Mouse (Mus musculus) lung, postnatal 4 days (tissue): Measurements from ENCODE around the gene Kcnj14.

ENCODE experiments used
- DNase-seq, 2 experiments: peaks; one replicate each; pipeline ENCODE4 v3.0.0; 2021

The Kcnj14 gene

DNA sequence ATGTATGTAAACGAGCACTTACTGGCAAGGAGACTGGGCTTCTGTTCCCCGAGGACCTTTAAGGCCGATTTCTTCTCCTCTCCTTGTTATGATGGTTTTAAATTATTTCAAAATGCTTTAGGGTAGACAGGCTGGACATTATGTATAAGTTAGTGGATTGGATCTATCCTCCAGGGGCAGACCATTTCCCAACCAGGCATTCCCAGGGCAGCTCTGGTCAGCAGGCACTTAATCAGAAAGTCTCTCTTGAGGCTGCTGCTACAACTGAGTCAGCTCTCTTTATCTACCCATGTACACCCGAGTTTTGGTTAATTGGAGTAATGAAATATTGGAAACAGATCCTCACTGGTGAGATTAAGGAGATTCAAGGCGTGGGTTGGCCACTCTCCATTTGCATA lies 6.5 kb upstream of the Kcnj14 start:
- no peak for DNase-seq

DNA sequence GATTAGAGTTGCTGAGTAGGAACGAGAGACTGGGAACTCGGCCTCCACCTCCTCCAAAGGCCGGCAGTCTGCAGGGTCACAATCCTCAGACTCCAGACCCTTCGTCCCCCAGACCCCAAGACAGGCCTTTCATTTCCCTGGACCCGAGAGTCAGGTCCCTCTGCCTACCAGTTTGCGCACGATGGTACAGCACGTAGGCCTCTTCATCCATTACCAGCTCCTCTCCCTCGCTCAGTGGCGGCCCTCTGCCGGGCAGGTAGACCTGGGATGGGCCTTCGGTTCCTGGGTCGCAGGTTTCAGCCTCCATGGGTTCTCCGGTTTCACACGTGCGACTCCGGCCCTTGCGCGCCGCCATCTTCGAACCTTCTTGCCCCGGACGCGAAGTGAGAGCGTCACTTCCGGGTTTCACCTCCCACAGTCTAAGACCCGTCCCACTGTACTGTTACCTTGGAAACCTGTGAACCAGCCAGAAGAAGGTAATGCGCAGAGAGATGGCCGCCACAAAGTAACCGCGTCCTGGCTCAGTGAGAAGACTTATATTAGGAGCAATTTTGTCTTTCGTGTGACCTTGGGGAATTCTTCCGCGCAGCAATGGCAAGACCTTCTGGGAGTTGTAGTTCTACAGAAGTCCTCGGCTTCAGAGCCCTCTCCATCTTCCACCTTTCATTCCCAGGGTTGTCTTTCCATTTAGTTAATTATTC lies 6.0 kb upstream of the Kcnj14 start, which contains the start of gene Grwd1:
Grwd1 (minus strand) TSS at position 518 of the 701 bp plus-strand sequence.
- DNase-seq: peak; percentile 86 to 87

DNA sequence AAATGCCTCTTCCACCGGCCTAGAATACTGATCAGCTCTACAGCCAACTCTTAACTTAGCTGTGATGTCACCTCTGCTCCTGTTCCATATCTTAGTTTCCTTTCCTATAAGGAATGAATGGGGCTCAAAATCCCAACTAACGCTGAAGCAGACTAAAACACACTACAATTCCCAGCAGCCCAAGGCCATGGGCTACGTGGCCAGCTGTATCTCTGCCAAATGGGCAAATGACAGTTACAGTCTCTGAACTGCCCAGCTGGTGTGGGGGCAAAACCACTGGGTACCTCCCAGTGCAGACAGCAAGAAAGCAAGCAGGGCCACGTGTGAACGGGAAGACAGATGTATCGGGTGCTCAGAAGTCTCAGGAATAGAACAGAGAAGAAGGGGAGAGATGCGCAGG lies 2.0 kb upstream of the Kcnj14 start:
- no peak for DNase-seq

DNA sequence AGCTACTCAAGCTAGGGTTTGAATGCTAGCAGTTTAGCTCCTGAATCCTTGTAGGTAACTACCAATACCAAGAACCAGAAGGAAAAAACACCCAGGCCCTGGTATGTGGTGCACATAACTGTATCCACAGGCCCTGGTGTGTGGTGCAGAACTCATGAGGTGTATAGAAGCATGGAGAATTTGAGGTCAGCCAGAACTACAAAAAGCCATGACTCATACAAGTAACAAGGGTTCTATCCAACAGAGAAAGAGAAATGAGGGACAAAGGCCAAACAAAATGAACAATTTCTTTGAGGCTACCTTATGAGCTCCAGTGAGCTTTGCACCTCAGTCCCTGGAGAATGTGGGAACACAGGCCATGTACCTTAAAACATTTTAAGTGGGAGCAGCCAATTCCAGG lies 3.7 kb downstream of the Kcnj14 start:
- DNase-seq: no peak

DNA sequence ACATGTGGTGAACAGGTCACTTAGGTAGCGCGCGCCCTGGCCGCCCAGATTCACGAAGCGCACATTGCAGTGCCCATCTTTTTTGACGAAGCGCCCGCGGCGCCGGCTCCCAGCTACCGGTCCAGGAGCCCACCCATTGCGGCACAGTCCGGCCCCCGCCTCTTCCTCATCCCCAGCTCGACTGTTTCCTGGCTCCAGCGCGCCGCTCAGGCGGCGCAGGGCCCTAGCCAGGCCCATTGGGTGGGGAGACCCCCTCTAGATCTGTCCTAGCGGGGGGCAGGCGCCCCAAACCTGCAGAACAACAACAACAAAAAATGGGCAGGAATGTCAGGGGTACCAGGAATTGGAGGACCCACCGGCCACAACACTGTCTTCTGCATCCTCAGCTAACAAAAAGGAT lies 4.7 kb downstream of the Kcnj14 start:
- DNase-seq: no peak

DNA sequence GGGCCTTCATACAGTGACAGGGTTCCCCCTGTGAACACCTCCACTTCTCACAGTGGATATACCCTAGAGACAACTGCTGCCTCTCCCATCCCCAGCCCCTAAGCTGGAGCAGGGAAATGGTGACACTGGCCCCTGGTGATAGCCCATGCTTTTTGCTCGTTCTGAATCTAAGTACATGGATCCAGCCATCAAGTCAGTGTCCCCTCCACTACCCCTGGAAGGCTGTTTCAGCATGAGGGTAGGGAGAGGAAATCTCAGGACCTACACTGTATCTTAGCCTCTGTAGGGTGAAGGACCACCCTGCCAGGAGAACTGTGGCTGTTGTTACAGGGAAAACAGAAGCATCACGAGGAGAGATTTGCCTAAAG lies 8.6 kb downstream of the Kcnj14 start:
- no peak for DNase-seq

DNA sequence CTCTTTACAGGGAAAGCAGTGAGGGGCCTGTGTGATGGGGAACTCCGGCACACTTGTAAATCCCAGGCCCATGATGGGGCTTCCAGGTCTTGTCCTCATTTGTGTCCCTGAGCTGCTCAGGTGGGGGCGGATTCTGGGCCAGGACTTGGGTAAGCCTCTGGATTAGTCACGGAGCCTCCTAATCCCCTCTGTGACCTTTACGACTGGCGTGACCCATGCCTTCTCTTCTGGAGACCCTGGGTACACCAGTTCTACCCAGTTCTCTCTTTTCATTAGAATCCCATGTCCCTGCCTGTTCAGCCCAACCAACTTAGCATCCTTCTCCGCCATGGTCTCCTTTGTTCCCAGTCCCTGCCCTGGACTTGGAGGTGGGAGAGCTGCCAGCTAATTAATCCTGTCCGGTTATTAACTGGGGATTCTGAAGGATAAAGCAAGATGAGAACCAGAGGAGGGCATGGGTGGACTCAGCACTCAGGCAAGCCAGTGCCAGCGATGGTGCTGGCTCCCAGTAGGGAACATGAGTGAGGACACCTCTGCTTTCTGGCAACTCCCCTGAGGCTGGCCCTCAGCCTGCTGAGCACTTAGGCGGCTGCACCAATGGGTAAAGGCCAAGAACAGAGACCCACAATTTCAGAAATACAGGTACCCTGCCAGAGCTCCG lies 9.1 kb downstream of the Kcnj14 start:
- no peak for DNase-seq

DNA sequence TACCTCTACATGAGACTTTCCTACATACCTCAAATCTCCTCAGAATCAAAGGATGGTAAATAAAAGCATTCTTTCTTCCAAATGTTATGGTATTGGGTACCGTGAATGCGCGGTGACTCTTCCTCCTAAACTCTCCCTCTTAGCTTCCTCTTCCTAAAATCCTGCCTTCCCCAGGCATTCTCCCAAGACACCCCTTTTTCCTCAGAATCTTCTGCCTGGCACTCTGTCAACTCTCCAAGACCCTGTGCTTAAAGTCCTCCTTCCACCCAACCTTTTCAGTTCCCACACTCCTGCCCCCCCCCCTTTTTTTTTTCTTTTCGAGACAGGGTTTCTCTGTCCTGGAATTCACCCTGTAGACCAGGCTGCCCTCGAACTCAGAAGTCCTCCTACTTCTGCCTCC lies 9.7 kb downstream of the Kcnj14 start:
- DNase-seq: no peak

DNA sequence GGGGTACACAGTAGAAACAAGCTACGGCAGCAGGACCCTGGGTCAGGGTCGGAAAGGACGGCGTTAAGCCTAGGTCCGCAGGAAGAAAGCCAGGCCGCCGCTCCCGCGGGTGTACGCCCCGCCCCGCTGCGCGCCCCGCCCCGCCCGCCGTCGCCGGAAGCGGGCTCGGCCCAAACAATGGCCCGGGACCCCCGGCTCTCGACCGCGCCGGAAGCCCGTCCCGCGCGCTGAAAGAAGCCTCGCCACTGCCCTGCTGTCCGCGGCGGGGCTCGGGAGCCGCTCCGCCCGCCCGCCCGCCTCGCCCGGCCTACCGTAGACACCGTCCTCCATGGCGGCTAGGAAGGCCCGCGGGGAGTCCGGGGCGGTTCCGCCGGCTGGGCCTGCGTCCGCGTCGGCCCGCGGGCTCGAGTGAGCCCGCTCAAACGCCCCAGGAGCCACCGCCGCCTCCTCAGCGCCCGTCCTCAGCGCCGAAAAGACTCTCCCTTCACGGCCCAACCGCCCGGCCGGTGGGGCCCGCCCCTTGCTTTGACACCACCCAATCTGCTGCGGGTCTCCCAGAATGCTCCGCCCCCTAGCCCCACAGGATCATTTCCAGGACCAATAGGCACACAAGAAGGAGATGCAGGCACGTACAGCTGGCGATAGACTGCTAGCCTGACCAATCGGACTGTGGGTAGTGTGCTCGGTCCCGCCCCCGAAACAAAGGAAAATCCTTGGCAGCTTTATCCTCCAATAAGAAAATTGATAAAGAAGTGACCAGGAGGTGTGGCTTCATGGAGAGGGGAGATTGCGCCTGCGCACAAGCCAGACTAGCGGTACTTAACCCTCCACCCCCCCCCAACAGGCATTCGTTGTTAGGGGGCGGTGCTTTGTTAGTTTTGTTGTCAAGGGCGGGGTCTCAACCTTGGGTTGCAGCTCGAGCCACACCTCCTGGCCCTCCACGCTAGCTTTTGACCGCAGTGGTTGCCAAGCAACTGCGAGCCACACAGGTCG lies 10.5 kb downstream of the Kcnj14 start, which contains the start of gene Cyth2:
Cyth2 (minus strand) TSS at position 795 of the 993 bp plus-strand sequence.
- DNase-seq: peak; percentile 99

DNA sequence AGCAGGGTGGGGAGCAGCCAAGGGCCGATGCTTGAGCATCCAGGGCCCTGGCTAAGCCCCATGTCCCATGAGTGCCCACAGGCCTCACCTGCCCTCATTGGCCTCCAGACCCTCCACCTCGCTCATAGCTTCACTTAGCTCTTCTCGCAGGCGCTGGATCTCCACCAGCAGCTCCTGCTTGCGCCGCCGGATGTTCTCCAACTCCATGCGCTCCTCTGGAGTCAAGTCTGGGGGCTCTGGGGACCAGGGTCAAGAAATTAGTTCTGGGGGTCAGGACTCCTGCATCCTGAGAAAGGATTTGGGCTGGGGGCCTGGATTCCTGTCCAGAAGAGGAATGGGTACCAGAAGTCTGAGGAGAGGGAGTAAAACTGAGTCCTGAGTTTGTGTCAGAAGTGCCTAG lies 11.7 kb downstream of the Kcnj14 start:
- DNase-seq: no peak

DNA sequence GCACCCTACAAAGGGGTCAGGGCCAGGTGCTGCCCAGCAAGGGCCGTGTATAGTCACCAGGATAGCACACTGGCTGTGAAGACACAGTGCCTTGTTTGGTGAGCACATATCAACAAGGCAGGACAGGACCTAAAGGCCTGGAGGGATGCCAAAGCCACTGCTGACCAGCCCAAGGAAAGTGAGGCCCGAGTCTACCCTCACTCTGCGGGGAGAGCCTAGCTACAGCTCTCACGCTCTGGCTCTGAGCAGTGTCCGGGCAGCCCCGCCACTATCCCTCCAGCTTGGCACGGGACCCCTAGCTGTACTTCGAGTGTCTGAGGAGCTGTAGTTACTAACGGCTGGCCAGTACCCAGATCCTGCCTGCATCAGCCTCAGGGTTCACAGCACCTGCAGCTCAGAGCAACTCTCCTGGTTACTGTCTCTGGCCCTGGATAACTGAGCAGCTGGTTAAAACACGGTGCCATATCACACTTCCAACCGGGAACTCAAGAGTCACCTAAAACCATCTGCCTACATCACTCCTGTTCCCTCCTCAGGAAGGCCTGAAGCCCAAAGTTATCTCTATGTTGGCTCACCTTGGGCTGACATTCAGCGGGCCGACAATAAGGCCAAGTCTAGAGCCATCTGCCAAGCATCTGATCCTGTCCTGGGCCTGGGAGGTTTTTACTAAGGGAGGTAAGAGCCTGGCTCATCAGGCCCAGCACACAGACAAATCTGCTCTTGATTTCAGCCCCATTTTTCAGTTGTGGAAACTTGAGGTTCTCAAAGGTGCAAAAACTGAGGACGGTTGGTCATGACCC lies 15.1 kb downstream of the Kcnj14 start:
- DNase-seq: no peak

DNA sequence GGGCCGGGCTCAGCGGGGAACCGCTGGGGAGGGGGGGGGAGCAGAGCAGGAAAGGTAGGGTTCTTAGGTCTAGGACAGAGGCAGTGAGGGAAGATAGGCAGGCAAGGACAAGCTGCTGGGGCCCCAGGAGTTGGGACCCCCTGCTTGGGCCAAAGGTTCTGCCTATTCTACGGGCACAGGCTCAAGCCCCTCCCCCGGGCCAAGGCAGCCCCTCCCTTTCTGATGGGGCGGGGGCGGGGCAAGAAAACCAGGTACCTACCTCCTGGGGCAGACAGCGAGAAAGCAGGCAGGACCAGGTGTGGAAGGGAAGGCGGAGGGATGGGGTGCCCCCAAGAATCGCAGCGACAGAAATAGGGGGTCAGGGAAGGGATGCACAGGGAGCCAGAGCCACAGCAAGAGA lies 16.1 kb downstream of the Kcnj14 start:
- no peak for DNase-seq

DNA sequence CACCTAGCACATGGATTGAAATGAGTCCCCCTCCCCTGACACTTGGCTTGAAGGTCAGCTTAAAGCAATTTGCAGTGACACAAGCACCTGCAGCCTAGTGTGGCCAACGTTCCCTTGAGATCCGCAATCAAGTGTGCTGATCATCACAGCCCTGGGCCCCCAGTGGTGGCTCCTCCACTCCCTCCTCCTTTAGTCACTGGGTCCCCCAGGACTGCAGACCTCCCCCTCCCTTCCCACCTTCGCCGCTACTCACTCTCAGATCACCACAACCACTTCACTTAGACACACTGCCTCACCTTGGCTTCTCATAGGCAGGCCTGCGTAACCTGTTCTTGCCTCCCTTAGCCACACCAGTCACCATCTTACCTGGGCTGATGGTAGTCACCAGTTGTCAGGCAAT lies 18.6 kb downstream of the Kcnj14 start:
- DNase-seq: no peak

DNA sequence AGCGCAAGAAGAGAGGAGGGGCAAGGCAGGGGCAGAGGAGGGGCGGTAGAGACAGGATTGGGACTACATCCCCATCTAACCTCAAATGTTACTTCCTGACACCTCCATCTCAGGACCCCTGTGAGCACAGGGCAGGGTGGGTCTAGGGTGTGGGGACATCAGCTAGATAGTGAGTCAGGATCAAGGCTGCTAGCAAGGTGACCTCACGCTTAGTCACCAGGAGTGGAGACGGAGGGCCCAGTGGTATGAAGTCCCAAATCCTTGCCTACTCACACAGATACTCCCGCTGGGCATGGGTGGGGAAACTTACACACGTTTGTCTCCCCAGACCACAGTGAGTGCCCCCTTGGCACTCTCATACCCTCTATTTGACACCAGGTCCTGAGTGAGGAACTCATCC lies 22.0 kb downstream of the Kcnj14 start:
- no peak for DNase-seq

DNA sequence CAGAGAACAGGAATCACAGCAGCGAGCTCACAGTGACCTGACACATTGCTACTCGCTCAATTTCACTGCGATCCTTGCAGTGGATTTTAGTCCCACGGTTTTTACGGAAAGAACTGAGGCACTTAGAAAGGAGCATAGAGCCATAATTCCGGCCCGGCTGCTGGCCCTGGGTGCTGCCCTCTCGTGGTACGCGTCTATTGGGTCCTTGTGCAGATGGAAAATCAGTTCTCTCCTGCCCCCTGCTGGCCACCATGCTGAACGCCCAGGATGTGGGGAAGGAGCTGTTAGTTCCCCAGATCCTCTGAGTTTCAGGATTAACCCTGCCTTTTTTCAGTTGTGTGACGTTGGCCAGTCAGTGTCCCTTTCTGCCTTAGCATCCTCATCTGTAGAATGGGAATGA lies 23.2 kb downstream of the Kcnj14 start:
- DNase-seq: peak; percentile 90 to 94

DNA sequence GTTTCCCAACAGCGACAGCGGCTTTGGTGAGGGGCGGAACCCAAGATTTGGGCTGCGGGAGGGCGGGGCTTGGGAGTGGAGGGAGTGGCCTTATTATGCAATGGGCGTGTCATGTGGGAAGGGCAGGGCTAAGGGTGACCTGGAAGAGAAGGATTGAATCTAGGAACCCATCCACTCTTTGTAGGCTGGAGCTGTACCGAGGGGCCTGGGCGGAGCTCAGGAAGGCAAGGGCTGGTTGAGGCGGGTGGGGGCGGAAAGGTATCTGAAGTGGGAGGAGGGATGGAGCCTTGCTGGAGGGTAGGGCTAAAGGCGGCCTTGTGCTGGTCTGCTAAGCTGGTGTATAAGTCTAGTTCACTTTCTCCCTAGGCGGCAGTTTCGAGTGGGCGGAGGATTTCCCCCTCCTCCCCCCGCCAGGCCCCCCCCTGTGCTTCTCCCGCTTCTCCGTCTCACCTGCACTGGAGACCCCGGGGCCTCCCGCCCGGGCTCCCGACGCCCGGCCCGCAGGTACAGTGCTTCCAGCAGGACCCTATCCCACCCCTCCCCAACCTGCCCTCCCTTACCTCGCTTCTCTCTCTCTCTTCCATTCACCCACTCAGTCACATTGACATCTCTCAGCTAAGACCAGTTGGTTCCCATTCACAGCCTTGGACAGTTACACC lies 23.9 kb downstream of the Kcnj14 start:
- peak; percentile 69 to 79 for DNase-seq

DNA sequence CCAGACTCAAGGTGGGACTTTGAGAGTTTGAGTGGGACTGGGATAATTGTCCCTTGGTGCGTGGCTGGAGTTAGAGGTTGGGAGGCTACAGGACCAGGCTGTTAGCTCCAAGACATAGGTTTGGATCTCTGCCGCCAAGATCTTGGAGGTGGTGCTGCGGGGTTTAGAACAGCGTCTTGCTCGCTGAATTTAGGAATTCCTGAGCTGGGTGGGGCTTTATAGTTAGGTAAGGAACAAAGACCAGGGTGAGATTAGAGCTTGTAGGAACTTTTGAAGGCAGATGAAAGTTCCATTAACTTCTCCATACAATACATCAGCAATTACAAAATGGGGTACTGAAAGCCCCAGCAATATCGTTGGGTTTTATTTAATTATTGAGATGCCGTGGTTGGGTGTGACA lies 24.6 kb downstream of the Kcnj14 start:
- no peak for DNase-seq

DNA sequence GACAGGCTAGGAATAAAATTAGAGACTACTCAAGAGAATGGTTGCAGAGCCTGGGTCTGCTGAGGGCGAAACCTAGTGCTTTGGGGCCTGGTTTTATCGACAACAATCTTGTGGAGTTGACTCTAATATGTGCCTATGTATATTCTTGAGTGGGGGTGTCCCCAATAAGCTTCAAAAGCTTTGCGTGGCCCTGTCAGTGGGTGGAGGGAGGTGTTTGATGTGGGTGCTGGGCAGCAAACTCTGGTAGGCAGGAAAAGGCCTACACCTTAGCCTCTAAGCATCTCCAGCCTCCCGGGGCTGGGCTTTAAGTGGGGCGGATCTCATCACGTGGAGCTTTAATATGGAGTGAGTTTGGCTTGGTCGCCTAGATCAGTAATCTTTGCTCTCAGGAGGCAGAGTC lies 25.7 kb downstream of the Kcnj14 start:
- no peak for DNase-seq

DNA sequence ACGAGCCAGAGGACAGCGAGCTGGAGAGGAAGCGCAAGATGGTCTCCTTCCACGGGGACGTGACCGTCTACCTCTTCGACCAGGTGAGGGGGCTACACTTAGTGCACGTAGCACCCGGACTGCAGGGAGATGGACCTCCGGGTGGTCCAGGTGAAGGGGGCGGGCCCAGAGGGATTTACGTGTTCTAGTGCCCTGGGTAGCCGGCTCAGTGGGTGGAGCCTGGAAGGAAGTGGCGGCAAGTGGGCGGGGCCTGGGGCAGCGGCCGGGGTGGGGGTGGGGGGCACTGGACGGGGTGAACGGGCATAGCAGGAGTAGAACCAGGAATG lies 26.1 kb downstream of the Kcnj14 start:
- DNase-seq: peak; percentile 47 to 51

DNA sequence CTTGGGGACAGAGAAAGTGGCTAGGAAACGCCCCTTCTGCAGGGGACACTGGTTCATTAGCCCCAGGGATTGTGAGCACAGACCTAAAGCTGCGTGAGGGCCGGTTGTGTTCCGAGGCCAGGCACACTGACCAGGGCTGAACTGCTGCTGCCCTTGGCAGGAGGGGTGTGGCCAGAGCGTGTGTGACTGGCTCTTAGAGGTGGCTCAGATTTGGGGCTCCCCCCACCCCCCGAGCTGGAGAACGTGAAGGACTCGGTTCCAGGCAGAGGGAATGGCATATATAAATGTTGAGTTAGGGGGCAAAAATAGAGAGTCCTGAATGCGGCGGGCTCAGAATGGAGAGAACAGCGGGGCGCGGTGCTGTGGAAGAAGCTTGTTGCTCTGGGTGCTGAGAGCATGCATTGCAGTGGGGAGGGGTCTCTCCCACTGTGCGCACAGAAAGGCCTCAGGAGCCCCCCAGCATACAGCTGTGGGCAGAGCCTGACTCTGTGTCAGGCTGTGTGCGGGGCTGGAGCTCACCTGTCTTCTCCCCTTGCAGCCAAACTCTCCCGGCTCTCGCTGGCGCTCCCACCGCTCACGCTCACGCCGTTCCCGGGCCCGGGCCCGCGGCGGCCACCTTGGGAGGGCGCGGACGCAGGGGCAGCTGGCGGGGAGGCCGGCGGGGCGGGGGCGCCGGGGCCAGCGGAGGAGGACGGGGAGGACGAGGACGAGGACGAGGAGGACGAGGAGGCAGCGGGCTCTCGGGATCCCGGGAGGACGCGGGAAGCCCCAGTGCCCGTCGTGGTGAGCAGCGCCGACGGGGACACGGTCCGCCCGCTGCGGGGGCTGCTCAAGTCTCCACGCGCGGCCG lies 26.7 kb downstream of the Kcnj14 start:
- DNase-seq: peak in 1 of 2 experiments; percentile 28

DNA sequence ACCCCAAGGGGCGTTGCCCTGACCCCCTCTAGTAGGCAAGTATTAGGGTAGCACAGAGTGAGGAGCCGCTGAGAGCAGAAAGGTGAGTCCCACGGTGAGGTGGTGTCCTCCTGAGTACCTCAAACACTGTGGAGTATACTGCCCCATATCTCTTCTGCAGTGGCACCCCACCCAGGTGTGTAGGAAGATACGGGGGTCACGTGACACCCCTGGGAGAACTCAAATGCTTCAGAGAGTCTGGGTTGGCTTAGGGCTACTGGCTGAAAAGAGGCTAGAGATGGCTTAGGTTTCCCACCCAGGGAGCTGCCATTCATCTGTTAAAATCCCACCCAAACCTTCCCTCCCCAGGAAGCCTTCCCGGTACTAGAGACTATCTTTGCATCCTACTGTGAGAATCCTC lies 27.6 kb downstream of the Kcnj14 start:
- DNase-seq: no peak
